Mouse (Mus musculus) cortical plate, adult 2 months (tissue): ENCODE measurements at regions not wholly inside any gene's neighbourhood (a gene's known extent, or its start where the extent isn't known, plus 50 kb on each side); places are given as distances from the start of the nearest gene placed in this dataset.

Experiments used
- CTCF ChIP-seq: fragments of 200-500 bp; IDR thresholded peaks from 2 replicates; pipeline ENCODE4 v1.5.1; 2011; ENCODE audit warnings: mild to moderate bottlenecking, control low read depth, low read length; ENCODE audit not compliant: insufficient read depth; ENCODE audit errors: extremely low read depth
- POLR2A ChIP-seq: fragments of 200-500 bp; IDR thresholded peaks from 2 replicates; pipeline ENCODE4 v1.6.1; 2011; ENCODE audit warnings: mild to moderate bottlenecking, low read length, control low read depth; ENCODE audit not compliant: insufficient read depth; ENCODE audit errors: extremely low read depth

- TF ChIP-seq POLR2A (no peak), CTCF (no peak)
Observed at GRCm38 (mm10) chr3:120047238-120047637, 263.0 kb upstream of the Ptbp2 start.
